Mouse (Mus musculus) lung, adult 2 months (tissue): ENCODE measurements at regions not wholly inside any gene's neighbourhood (a gene's known extent, or its start where the extent isn't known, plus 50 kb on each side); places are given as distances from the start of the nearest gene placed in this dataset.

Experiments used
- CTCF ChIP-seq: fragments of 200-500 bp; IDR thresholded peaks from 2 replicates; pipeline ENCODE4 v1.5.1; 2011; ENCODE audit warnings: mild to moderate bottlenecking, low read length, control low read depth; ENCODE audit not compliant: insufficient read depth
- POLR2A ChIP-seq: fragments of 200-500 bp; IDR thresholded peaks from 2 replicates; pipeline ENCODE4 v1.6.1; 2011; ENCODE audit warnings: low read depth, mild to moderate bottlenecking, control low read depth, low read length, borderline replicate concordance; ENCODE audit errors: extremely low read depth

GRCm38 (mm10) chr5:17127501-17127900, 245.5 kb upstream of the Speer4f2 start:
- TF ChIP-seq POLR2A (no peak), CTCF (no peak)
